Mouse (Mus musculus): ENCODE results near the gene Dcdc2a.

- TF ChIP-seq CTCF (IDR thresholded peaks at IDR 0.05; ENCODE audit: low read depth) (no peak), EP300 (IDR thresholded peaks at IDR 0.05; ENCODE audit: low read depth) (no peak)
Measured at GRCm38 (mm10) chr13:25093776-25094175, 38.0 kb downstream of the Dcdc2a start.
